Mouse (Mus musculus) intestine, postnatal 0 days (tissue): ENCODE results near the gene Chd9. TPM values are rescaled to one million over a fixed set of nuclear protein-coding genes. Genes with fewer than 3 reads are reported as not detected.

ENCODE experiments used
- ATAC-seq: fragments of 200-750 bp; cut with Nextera tagmentation; 2 replicates; pipeline ENCODE4 v1.8.0; 2017; ENCODE audit warnings: mild to moderate bottlenecking, moderate TSS enrichment, moderate library complexity
- H3K27ac ChIP-seq: fragments of 300-500 bp; sonication (generic); 2 replicates; pipeline ENCODE4 v1.5.1; 2014; ENCODE audit warnings: mild to moderate bottlenecking, low read depth, low read length, moderate library complexity
- H3K27me3 ChIP-seq: fragments of 300-500 bp; sonication (generic); replicated peaks from 2 replicates; pipeline ENCODE4 v1.6.1; 2014; ENCODE audit warnings: low read length, mixed read lengths; ENCODE audit not compliant: control insufficient read depth, insufficient read depth
- H3K36me3 ChIP-seq: fragments of 300-500 bp; sonication (generic); 2 replicates; pipeline ENCODE4 v1.6.1; 2014; ENCODE audit warnings: mild to moderate bottlenecking, moderate library complexity; ENCODE audit not compliant: control insufficient read depth, insufficient read depth
- H3K4me1 ChIP-seq: fragments of 300-500 bp; sonication (generic); replicated peaks from 2 replicates; pipeline ENCODE4 v1.6.1; 2014; ENCODE audit warnings: antibody characterized with exemption, low read length, mixed read lengths; ENCODE audit not compliant: control insufficient read depth, insufficient read depth
- H3K4me2 ChIP-seq: fragments of 300-500 bp; sonication (generic); replicated peaks from 2 replicates; pipeline ENCODE4 v1.6.1; 2014; ENCODE audit warnings: low read depth, mild to moderate bottlenecking, moderate library complexity
- H3K4me3 ChIP-seq: fragments of 300-500 bp; sonication (generic); 2 replicates; pipeline ENCODE4 v1.5.1; 2014; ENCODE audit warnings: low read depth, low read length
- H3K9ac ChIP-seq: fragments of 300-500 bp; sonication (generic); 2 replicates; pipeline ENCODE4 v1.6.1; 2014; ENCODE audit warnings: mild to moderate bottlenecking, low read depth, low read length
- H3K9me3 ChIP-seq: fragments of 300-500 bp; sonication (generic); 2 replicates; pipeline ENCODE4 v1.6.1; 2016; ENCODE audit warnings: mixed run types; ENCODE audit not compliant: control insufficient read depth
- CTCF ChIP-seq: sonication (generic); IDR thresholded peaks from 2 replicates; pipeline ENCODE4 v1.5.1; 2016; ENCODE audit warnings: low read depth, mild to moderate bottlenecking, control low read depth, antibody characterized with exemption, moderate library complexity
- WGBS: fragments of 180-500 bp; shearing (Covaris S2); extraction: QIAGEN DNeasy Blood & Tissue Kit; methylation state at CpG from one replicate; pipeline ENCODE4 v1.1.7; 2014; 5-methylcytosine and 5-hydroxymethylcytosine counted together
- polyA plus RNA-seq: library from polyadenylated mRNA; unstranded; fragments of >200 nt; fragmentation: Nextera tagmentation; extraction: Ambion mirVana; gene quantifications from 2 replicates; pipeline ENCODE4 v1.2.1, GENCODE M21; 2015

The Chd9 gene
- polyA plus RNA-seq, 1 experiment from 2014 or later: 236 TPM

GRCm38 (mm10) chr8:91059086-91059578, 231.0 kb downstream of the Chd9 start:
- no peak overlapping the region for H3K4me2 ChIP-seq
- no peaks in the 10 kb centered on the region for H3K27me3 ChIP-seq
- no peaks in the 10 kb centered on the region for H3K4me1 ChIP-seq
- no peak for ATAC-seq
- H3K4me3 ChIP-seq: no peak overlapping the region
- no peak for TF ChIP-seq CTCF
- H3K9ac ChIP-seq: no peak overlapping the region
- H3K36me3 ChIP-seq: no peaks in the 10 kb centered on the region
- H3K9me3 ChIP-seq: no peaks in the 10 kb centered on the region
- no peak overlapping the region for H3K27ac ChIP-seq

GRCm38 (mm10) chr8:91059884-91060510, 231.8 kb downstream of the Chd9 start:
- WGBS: 79% methylated on average over 7 of the region's 7 CpGs
- Histone ChIP-seq H3K9ac (no peak overlapping the region), H3K9me3 (no peaks in the 10 kb centered on the region), H3K27me3 (no peaks in the 10 kb centered on the region), H3K36me3 (no peaks in the 10 kb centered on the region), H3K4me3 (no peak overlapping the region), H3K4me1 (no peaks in the 10 kb centered on the region), H3K4me2 (no peak overlapping the region), H3K27ac (no peak overlapping the region)
- no peak for ATAC-seq
- no peak for TF ChIP-seq CTCF

- ATAC-seq: no peak; the same call in 1 of the 2 replicates
- Histone ChIP-seq H3K4me3 (no peak overlapping the region), H3K27ac (no peak overlapping the region), H3K9ac (no peak overlapping the region), H3K36me3 (no peaks in the 10 kb centered on the region), H3K4me1 (no peaks in the 10 kb centered on the region), H3K4me2 (peak overlapping the region; percentile 25; the same call in 1 of the 2 replicates), H3K9me3 (no peaks in the 10 kb centered on the region), H3K27me3 (no peaks in the 10 kb centered on the region)
- TF ChIP-seq CTCF: no peak
- WGBS: 77% methylated on average over 19 of the region's 19 CpGs
Observed at GRCm38 (mm10) chr8:91060555-91061471, 232.7 kb downstream of the Chd9 start.

GRCm38 (mm10) chr8:91065179-91065578, 237.0 kb downstream of the Chd9 start:
- no peaks in the 10 kb centered on the region for H3K9me3 ChIP-seq
- no peak for ATAC-seq
- H3K4me2 ChIP-seq: no peak overlapping the region
- H3K9ac ChIP-seq: no peak overlapping the region
- H3K4me1 ChIP-seq: 0 out of 2 replicates have a peak, but pooled peaks cover 2% of the 10 kb centered on the region
- TF ChIP-seq CTCF: no peak
- no peaks in the 10 kb centered on the region for H3K27me3 ChIP-seq
- WGBS: 61% methylated on average over 4 of the region's 4 CpGs
- no peak overlapping the region for H3K27ac ChIP-seq
- no peak overlapping the region for H3K4me3 ChIP-seq
- H3K36me3 ChIP-seq: no peaks in the 10 kb centered on the region

- no peak for TF ChIP-seq CTCF
- Histone ChIP-seq H3K9ac (peak overlapping the region; percentile 88; the same call in 1 of the 2 replicates), H3K27ac (no peak overlapping the region), H3K9me3 (no peaks in the 10 kb centered on the region), H3K4me2 (peak overlapping the region; percentile 79), H3K27me3 (no peaks in the 10 kb centered on the region), H3K4me1 (peaks cover 8% of the 10 kb centered on the region; the same call in 1 of the 2 replicates), H3K36me3 (0 out of 2 replicates have a peak, but pooled peaks cover 4% of the 10 kb centered on the region), H3K4me3 (peak overlapping the region; percentile 91)
- 4% methylated on average over 10 of the region's 10 CpGs for WGBS
- ATAC-seq: no peak
Observed at GRCm38 (mm10) chr8:91069407-91069806, 241.3 kb downstream of the Chd9 start.

GRCm38 (mm10) chr8:91069834-91070233, 241.7 kb downstream of the Chd9 start, which contains the start of gene Rbl2:
TSS of gene Rbl2 (plus strand) at chr8:91070057.
- ATAC-seq: peak; percentile 95
- peak within 1 kb of the TSS; percentile 94 for H3K27ac ChIP-seq
- H3K9me3 ChIP-seq: no peaks in the 10 kb centered on the region
- H3K4me3 ChIP-seq: peak within 1 kb of the TSS; percentile 91
- WGBS: under 1% methylated on average over 25 of the region's 25 CpGs
- H3K4me1 ChIP-seq: peaks cover 8% of the 10 kb centered on the region; the same call in 1 of the 2 replicates
- peak within 1 kb of the TSS; percentile 79 for H3K4me2 ChIP-seq
- no peak for TF ChIP-seq CTCF
- peaks cover 4% of the 10 kb centered on the region; the same call in 1 of the 2 replicates for H3K36me3 ChIP-seq
- H3K9ac ChIP-seq: peak within 1 kb of the TSS; percentile 88
- no peaks in the 10 kb centered on the region for H3K27me3 ChIP-seq
